Mouse (Mus musculus) megakaryocyte-erythroid progenitor cell, adult 5-6 weeks (primary cell): Measurements from ENCODE around the gene Nek6. TPM values are rescaled to one million over a fixed set of nuclear protein-coding genes. Genes with fewer than 3 reads are reported as not detected.

Source experiments
- ATAC-seq: replicated peaks from 2 replicates; pipeline ENCODE4 v1.8.0; 2016; ENCODE audit warnings: mild to moderate bottlenecking, inconsistent platforms; ENCODE audit not compliant: severe bottlenecking, poor library complexity, low FRiP score, low TSS enrichment
- total RNA-seq, 2 experiments: library from RNA; stranded (forward) in 1 of 2; stranded (reverse) in 1 of 2; fragments of 200-1000, 215-1000 nt in 1 of 2; fragments of >200 nt in 1 of 2; fragmentation: Nextera tagmentation in 1 of 2; gene quantifications; 2 replicates each; pipeline ENCODE4 v1.2.3; 2014 to 2017

Nek6 gene
- total RNA-seq, 2 experiments from 2014 or later: 0.05 TPM; not detected in 1

- no peak for ATAC-seq
These were observed 98.7 kb downstream of the Nek6 start for GRCm38 (mm10) chr2:38610161-38610560.

- no peak for ATAC-seq
These were observed 101.2 kb downstream of the Nek6 start for GRCm38 (mm10) chr2:38612596-38612995.

- ATAC-seq: no peak
These were observed 102.1 kb downstream of the Nek6 start for GRCm38 (mm10) chr2:38613576-38613975.

- no peak for ATAC-seq
These were observed 103.0 kb downstream of the Nek6 start for GRCm38 (mm10) chr2:38614437-38614836.

- peak; percentile 57; the same call in 1 of the 2 replicates for ATAC-seq
These were observed 104.6 kb downstream of the Nek6 start for GRCm38 (mm10) chr2:38616072-38616471.

- no peak for ATAC-seq
These were observed 105.8 kb downstream of the Nek6 start for GRCm38 (mm10) chr2:38616956-38617872.

GRCm38 (mm10) chr2:38619777-38620176 lies 108.3 kb downstream of the Nek6 start:
- ATAC-seq: no peak

- no peak for ATAC-seq
These were observed 109.6 kb downstream of the Nek6 start for GRCm38 (mm10) chr2:38621076-38621475.

GRCm38 (mm10) chr2:38621610-38622021 lies 110.2 kb downstream of the Nek6 start:
- 0 out of 2 replicates have a peak, but pooled peaks have one; percentile 26 for ATAC-seq

GRCm38 (mm10) chr2:38623411-38623810 lies 112.0 kb downstream of the Nek6 start:
- ATAC-seq: no peak

GRCm38 (mm10) chr2:38623821-38624590 lies 112.6 kb downstream of the Nek6 start:
- no peak for ATAC-seq

- ATAC-seq: no peak
These were observed 117.4 kb downstream of the Nek6 start for GRCm38 (mm10) chr2:38628801-38629200.

- no peak for ATAC-seq
These were observed 118.0 kb downstream of the Nek6 start for GRCm38 (mm10) chr2:38629451-38629850.

- peak; percentile 87 for ATAC-seq
These were observed 119.1 kb downstream of the Nek6 start for GRCm38 (mm10) chr2:38630574-38630973.

- ATAC-seq: 0 out of 2 replicates have a peak, but pooled peaks have one; percentile 37
These were observed 126.3 kb downstream of the Nek6 start for GRCm38 (mm10) chr2:38637716-38638267.

- ATAC-seq: no peak
These were observed 130.3 kb downstream of the Nek6 start for GRCm38 (mm10) chr2:38641761-38642160.

GRCm38 (mm10) chr2:38643625-38644427 lies 132.4 kb downstream of the Nek6 start, which contains the start of gene Psmb7:
Gene Psmb7 (minus strand): TSS chr2:38644087.
- peak; percentile 89 for ATAC-seq
